Mouse (Mus musculus) adrenal gland, adult 10 weeks (tissue): ENCODE data around the gene Gm20873. TPM values are rescaled to one million over a fixed set of nuclear protein-coding genes. Genes with fewer than 3 reads are reported as not detected.

Experiments used
- polyA plus RNA-seq: library from polyadenylated mRNA; stranded (reverse); fragments of 350-450 nt; fragmentation: Illumina TruSeq; extraction: RNeasy Lipid Tissue Mini Kit (QIAGEN cat#74804); gene quantifications from one replicate; pipeline ENCODE4 v1.2.3, GENCODE M21; 2014; ENCODE audit warnings: low read depth, low replicate concordance

Gm20873 gene
- polyA plus RNA-seq, result not detected

GRCm38 (mm10) chrY:6266798-6267197 is at the start of gene Gm20873:
Gm20873 (plus strand) TSS chrY:6267098.

GRCm38 (mm10) chrY:6237895-6238294 is 29.0 kb upstream of the Gm20873 start, which contains the start of gene Gm21746:
Gm21746 (minus strand) TSS chrY:6237995.

Other genes starting within 250 kb of the Gm20873 start
- not detected for gene Gm21746, start 29.1 kb upstream of the Gm20873 start, polyA plus RNA-seq